Mouse (Mus musculus) spleen, adult 18-20 months (tissue): ENCODE data around the gene Tmem211.

Source experiments
- DNase-seq, 2 experiments: peaks; one replicate each; pipeline ENCODE4 v3.0.0; 2022; ENCODE audit warnings: mixed read lengths in 2 of 2

Tmem211 gene

GRCm38 (mm10) chr5:113280138-113280856 lies 53.6 kb downstream of the Tmem211 start:
- no peak for DNase-seq

DNA sequence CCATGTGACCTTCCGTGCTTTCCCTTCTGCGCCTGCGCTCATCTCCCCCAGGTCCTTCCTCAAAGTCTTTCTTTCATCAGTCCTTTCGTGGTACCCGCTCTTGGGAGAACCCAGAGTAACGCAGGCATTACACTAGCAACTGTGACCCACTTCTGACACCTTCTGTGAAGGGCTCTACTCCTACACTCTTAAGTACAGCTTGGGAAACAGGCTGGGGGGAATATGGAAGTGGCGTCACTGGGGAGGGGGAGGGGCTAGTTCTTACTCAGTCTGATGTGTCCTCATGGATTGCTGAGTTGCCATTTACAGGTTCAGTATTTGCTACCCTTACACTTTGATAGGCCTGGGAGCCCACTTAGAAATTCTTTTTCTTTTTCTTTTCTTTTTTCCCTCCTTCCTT lies 54.8 kb downstream of the Tmem211 start:
- no peak for DNase-seq

- DNase-seq, result no peak
These were observed 57.0 kb downstream of the Tmem211 start for GRCm38 (mm10) chr5:113283726-113284125.

DNA sequence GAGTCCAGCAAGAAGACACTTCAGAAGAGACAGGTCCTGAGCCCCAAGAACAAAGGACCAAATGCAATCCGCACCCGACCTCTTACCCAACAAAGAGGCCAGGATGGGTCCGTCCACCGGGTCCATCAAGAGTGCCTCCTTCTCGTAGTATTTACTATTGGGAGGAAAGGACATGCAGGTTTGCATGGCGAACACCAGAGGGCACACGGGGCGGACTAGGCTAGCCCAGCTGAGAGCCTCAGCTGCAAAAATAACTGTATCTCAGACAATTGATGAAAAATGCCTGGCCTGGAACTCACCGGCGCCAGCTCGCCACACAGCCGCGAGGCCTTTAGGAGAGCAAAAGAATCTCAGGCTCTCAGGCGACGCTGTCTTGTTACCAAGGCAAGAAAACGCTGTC lies 58.8 kb downstream of the Tmem211 start:
- DNase-seq, result no peak

GRCm38 (mm10) chr5:113286048-113286447 lies 59.3 kb downstream of the Tmem211 start:
- no peak for DNase-seq

- peak in 1 of 2 experiments; percentile 25 for DNase-seq
These were observed 60.1 kb downstream of the Tmem211 start for GRCm38 (mm10) chr5:113286591-113287520.

- DNase-seq, result no peak
These were observed 61.1 kb downstream of the Tmem211 start for GRCm38 (mm10) chr5:113287762-113288161.

DNA sequence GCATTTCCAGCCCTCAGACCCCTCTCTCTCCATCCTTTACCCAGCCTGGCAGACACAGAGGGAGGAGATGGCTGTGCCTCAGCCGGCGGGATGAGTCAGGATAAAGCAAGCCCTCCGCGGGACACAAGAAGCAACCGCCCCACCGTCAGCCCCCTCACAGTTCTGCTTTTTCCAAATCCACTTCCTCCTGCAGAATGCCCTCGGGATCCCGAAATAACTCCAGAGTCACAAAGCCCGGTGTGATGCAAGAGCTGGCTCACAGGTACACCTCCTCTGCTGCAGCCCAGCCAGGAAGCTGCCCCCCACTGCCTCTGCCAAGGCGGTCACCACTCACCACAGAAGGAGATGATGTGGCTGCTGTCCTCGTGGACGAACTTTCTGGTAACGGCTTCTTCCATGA lies 61.8 kb downstream of the Tmem211 start:
- no peak for DNase-seq
